Mouse (Mus musculus): ENCODE results near the gene Rasl10a. TPM values are rescaled to one million over a fixed set of nuclear protein-coding genes. Genes with fewer than 3 reads are reported as not detected.
A peak's percentile ranks its signal among the peaks of the same experiment; 100 is the strongest.

The Rasl10a gene
- polyA plus RNA-seq, 1 experiment from 2014 or later: 0.66 TPM

DNA sequence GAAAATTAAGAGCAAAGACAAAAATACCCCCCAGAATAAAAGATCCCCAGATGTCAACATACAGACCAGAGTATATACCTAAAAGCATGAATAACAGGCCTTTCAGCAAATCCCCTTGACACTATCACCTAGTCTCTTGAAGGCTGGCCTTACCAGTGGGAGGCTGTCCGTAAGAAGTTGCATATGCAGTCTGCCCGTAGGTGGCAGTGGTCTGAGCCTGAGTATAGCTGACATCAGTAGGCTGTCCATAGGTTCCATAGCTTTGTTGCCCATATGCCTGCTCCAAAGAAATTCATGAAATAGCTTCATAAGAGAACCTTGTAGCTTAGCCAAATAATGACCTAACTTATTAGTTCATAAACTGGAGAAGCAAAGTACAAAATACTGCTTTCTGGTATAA is 33.8 kb downstream of the Rasl10a start:
- H3K27ac ChIP-seq (ENCODE audit: low read depth): no peak overlapping the region
- H3K4me2 ChIP-seq (ENCODE audit: low read depth, low read length): no peak overlapping the region
- no peaks in the 10 kb centered on the region for H3K9me3 ChIP-seq (ENCODE audit: low read length)
- ATAC-seq: peak; percentile 32; the same call in 1 of the 2 replicates
- no peak overlapping the region for H3K4me3 ChIP-seq (ENCODE audit: low read depth, low read length)
- 51% methylated on average over 2 of the region's 2 CpGs for WGBS (ENCODE audit: insufficient replicate concordance)
- no peaks in the 10 kb centered on the region for H3K27me3 ChIP-seq (ENCODE audit: insufficient read depth, low read length)
- H3K4me1 ChIP-seq (ENCODE audit: insufficient read depth): peaks cover 16% of the 10 kb centered on the region
- no peak overlapping the region for H3K9ac ChIP-seq (replicated peaks)
- TF ChIP-seq EP300 (IDR thresholded peaks at IDR 0.05; ENCODE audit: low read depth): no peak
- TF ChIP-seq CTCF (IDR thresholded peaks at IDR 0.05; ENCODE audit: low read depth): peak; percentile 51
- no peak for DNase-seq
- H3K36me3 ChIP-seq (replicated peaks; ENCODE audit: insufficient read depth, low read length): peaks cover 65% of the 10 kb centered on the region

DNA sequence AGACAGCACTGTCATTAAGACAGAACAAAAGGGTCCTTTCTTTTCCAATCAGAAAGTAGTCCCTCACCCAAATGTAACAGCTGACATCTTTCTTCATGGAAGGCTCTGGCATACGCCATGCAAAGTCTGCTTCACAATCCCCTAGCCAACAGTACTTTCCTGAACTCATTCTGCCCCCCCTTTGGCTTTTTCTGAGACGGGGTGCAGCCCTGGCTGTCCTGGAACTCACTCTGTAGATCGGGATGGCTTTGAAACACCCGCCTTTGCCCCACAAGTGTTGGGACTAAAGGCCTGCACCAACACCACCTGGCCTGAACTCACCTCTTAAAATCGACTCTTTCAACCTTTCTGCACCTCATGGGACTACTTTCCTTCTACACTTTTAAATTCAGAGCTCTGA is 37.9 kb downstream of the Rasl10a start:
- peaks cover 23% of the 10 kb centered on the region for H3K4me1 ChIP-seq (ENCODE audit: insufficient read depth)
- no peak for TF ChIP-seq CTCF (IDR thresholded peaks at IDR 0.05; ENCODE audit: low read depth)
- TF ChIP-seq EP300 (IDR thresholded peaks at IDR 0.05; ENCODE audit: low read depth): no peak
- 0 out of 2 replicates have a peak overlapping the region, but pooled peaks have one; percentile 18 for H3K27ac ChIP-seq (ENCODE audit: low read depth)
- ATAC-seq: no peak
- peaks cover 29% of the 10 kb centered on the region for H3K36me3 ChIP-seq (replicated peaks; ENCODE audit: insufficient read depth, low read length)
- H3K27me3 ChIP-seq (ENCODE audit: insufficient read depth, low read length): no peaks in the 10 kb centered on the region
- no peaks in the 10 kb centered on the region for H3K9me3 ChIP-seq (ENCODE audit: low read length)
- no peak overlapping the region for H3K9ac ChIP-seq (replicated peaks)
- H3K4me3 ChIP-seq (ENCODE audit: low read depth, low read length): no peak overlapping the region
- H3K4me2 ChIP-seq (ENCODE audit: low read depth, low read length): peak overlapping the region; percentile 75
- DNase-seq: no peak
- WGBS (ENCODE audit: insufficient replicate concordance): 63% methylated on average over 5 of the region's 5 CpGs

DNA sequence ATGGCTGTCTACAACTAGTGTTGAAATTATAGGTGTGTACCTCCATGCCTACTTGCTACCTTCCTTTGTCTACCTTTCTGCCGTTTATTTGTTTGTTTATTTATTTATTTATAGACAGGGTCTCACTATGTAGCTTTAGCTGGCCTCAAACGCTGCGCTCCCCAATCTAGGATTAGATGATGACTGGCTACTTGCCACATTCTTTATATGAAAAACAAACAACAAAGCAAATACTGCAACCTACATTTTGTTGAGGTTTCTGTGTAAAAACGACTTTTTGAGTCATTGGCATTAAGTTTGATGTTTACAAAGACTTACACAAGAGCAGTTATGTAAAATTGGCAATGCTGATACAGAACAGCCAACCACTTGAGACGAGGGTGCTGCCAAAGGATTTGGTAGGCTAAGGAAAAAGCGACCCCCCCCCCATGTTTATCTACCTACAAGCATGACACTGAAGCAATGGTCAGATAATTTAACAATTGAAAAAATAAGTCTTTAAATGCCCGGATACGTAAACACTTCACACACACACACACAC is 38.6 kb downstream of the Rasl10a start:
- no peak for ATAC-seq
- Histone ChIP-seq H3K4me3 (ENCODE audit: low read depth, low read length) (peak overlapping the region; percentile 92), H3K27ac (ENCODE audit: low read depth) (0 out of 2 replicates have a peak overlapping the region, but pooled peaks have one; percentile 18), H3K9me3 (ENCODE audit: low read length) (no peaks in the 10 kb centered on the region), H3K9ac (replicated peaks) (peak overlapping the region; percentile 95), H3K4me1 (ENCODE audit: insufficient read depth) (peaks cover 23% of the 10 kb centered on the region), H3K4me2 (ENCODE audit: low read depth, low read length) (peak overlapping the region; percentile 75), H3K36me3 (replicated peaks; ENCODE audit: insufficient read depth, low read length) (peaks cover 22% of the 10 kb centered on the region), H3K27me3 (ENCODE audit: insufficient read depth, low read length) (no peaks in the 10 kb centered on the region)
- 36% methylated on average over 8 of the region's 8 CpGs for WGBS (ENCODE audit: insufficient replicate concordance)
- TF ChIP-seq EP300 (IDR thresholded peaks at IDR 0.05; ENCODE audit: low read depth) (no peak), CTCF (IDR thresholded peaks at IDR 0.05; ENCODE audit: low read depth) (no peak)
- no peak for DNase-seq

DNA sequence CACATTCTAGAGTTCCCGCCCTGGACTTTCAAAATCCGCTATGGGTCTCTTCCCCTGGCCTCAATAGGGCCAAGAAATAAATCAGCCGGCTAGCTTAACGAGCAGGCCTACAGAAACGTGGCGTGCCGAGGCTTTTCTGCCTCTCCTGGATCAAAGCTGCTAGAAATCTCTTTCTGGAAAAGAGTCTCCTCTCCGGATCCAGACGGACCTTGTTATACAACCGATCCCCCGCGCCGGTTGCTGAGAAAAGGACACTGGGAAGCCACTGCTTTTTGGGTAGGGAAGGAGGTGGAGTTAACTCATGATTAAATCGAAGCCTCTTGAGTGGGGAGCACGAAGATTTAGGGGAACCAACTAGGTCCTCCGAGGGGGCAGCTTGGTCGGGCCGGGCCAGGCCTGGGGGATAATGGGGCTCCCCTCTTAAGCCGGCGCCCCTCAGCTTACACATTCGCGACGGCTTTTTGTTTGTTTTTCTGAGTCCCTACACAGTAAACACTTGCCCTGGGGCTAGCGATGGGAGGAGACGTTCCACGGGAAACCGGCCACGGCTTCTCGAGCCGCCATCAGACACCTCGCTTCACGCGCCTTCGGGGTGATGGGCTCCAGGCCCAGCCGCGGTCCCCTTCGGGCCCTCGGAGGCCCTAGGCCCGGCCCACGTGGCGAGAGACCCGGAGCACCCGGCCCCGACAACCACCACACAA is 40.3 kb downstream of the Rasl10a start:
- 0 out of 2 replicates have a peak, but pooled peaks have one; percentile 3 for ATAC-seq

DNA sequence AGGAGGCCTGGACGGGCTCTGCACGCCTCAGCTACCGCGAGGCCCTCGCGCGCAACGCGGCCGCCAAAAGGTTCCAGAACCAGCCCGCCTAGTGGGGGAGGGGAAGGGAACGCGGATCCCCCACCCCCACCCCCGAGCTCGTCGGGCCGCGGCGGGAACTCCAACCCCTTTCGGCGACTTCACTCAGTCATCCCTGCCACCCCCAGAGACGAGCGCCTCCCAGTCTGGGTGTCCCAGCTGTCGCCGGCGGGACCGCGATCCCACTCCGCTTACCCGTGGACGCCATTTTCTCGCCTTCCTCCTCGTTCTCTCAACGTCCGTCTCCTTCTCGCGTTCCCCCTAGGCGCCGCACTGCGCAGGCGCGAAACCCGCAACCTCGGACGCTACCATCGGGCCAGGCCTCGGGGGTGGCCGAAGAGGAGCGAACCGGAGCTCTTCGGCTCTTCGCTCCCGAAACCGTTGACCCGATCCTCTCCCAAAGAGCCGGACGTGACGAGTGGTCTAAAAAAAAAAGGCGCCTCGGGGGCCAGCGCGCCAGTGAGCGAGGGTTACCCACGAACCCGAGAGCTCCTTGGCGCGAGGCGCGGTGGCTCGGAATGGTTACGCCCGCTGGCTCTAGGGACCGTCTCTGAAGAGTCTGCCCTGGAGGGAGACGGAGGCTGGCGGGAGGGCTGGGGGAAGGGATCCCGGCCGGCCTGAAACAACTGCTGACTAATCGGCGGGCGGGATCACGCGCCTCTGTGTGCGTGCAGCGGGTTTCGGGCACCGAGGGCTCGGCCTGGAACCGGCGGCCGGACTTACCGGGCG is 41.0 kb downstream of the Rasl10a start, which contains the start of the genes Rhbdd3 and Ewsr1:
Gene Rhbdd3, plus strand, starts transcription at position 191 of the 807 bp plus-strand sequence.
Gene Ewsr1, minus strand, starts transcription at position 531 of the 807 bp plus-strand sequence.
- peak within 1 kb of the TSS; percentile 95 for H3K9ac ChIP-seq (replicated peaks)
- peak within 1 kb of the TSS; percentile 91 for H3K4me2 ChIP-seq (ENCODE audit: low read depth, low read length)
- H3K4me1 ChIP-seq (ENCODE audit: insufficient read depth): peaks cover 23% of the 10 kb centered on the region
- ATAC-seq (peak; percentile 89), DNase-seq (peak; percentile 98)
- H3K27ac ChIP-seq (ENCODE audit: low read depth): peak within 1 kb of the TSS; percentile 97
- peak within 1 kb of the TSS; percentile 92 for H3K4me3 ChIP-seq (ENCODE audit: low read depth, low read length)
- 0 out of 2 replicates have a peak, but pooled peaks cover 5% of the 10 kb centered on the region for H3K36me3 ChIP-seq (replicated peaks; ENCODE audit: insufficient read depth, low read length)
- no peaks in the 10 kb centered on the region for H3K9me3 ChIP-seq (ENCODE audit: low read length)
- TF ChIP-seq CTCF (IDR thresholded peaks at IDR 0.05; ENCODE audit: low read depth) (no peak), EP300 (IDR thresholded peaks at IDR 0.05; ENCODE audit: low read depth) (peak; percentile 51; the same call in 1 of the 2 replicates)
- WGBS (ENCODE audit: insufficient replicate concordance): 3% methylated on average over 84 of the region's 92 CpGs
- H3K27me3 ChIP-seq (ENCODE audit: insufficient read depth, low read length): no peaks in the 10 kb centered on the region

More for the DNA sequence above, 40.3 kb downstream of the Rasl10a start:
- no peaks in the 10 kb centered on the region for H3K27me3 ChIP-seq (ENCODE audit: insufficient read depth, low read length)
- H3K4me2 ChIP-seq (ENCODE audit: low read depth, low read length): peak overlapping the region; percentile 75
- peaks cover 8% of the 10 kb centered on the region; the same call in 1 of the 2 replicates for H3K36me3 ChIP-seq (replicated peaks; ENCODE audit: insufficient read depth, low read length)
- peak; percentile 56 for DNase-seq
- under 1% methylated on average over 44 of the region's 44 CpGs for WGBS (ENCODE audit: insufficient replicate concordance)
- peak overlapping the region; percentile 97 for H3K27ac ChIP-seq (ENCODE audit: low read depth)
- no peaks in the 10 kb centered on the region for H3K9me3 ChIP-seq (ENCODE audit: low read length)
- H3K9ac ChIP-seq (replicated peaks): peak overlapping the region; percentile 95
- no peak for TF ChIP-seq CTCF (IDR thresholded peaks at IDR 0.05; ENCODE audit: low read depth)
- no peak for TF ChIP-seq EP300 (IDR thresholded peaks at IDR 0.05; ENCODE audit: low read depth)
- peaks cover 23% of the 10 kb centered on the region for H3K4me1 ChIP-seq (ENCODE audit: insufficient read depth)
- H3K4me3 ChIP-seq (ENCODE audit: low read depth, low read length): peak overlapping the region; percentile 92
